Mouse (Mus musculus): ENCODE results near the gene 4933412E24Rik.

GRCm38 (mm10) chr15:60009610-60010009 lies 6.8 kb downstream of the 4933412E24Rik start:
- TF ChIP-seq CTCF (IDR thresholded peaks at IDR 0.05; ENCODE audit: low read depth) (no peak), EP300 (IDR thresholded peaks at IDR 0.05; ENCODE audit: low read depth) (no peak)
